Mouse (Mus musculus): ENCODE measurements around the gene Il33.

- no peak for TF ChIP-seq CTCF (IDR thresholded peaks at IDR 0.05; ENCODE audit: borderline replicate concordance, control insufficient read depth, extremely low read depth, insufficient read depth, low read length, poor library complexity)
- no peak for TF ChIP-seq POLR2A (IDR thresholded peaks at IDR 0.05; ENCODE audit: control insufficient read depth, extremely low read depth, insufficient read depth, low read length, poor library complexity)
These were observed 20.9 kb downstream of the Il33 start for GRCm38 (mm10) chr19:29945557-29946422.

Measured in thymus, adult 2 months (tissue).